Mouse (Mus musculus) embryonic facial prominence, embryonic 11.5 days (tissue): ENCODE results near the gene Olfr576. TPM values are rescaled to one million over a fixed set of nuclear protein-coding genes. Genes with fewer than 3 reads are reported as not detected.

Source experiments
- ATAC-seq: fragments of 200-750 bp; cut with Nextera tagmentation; replicated peaks from 2 replicates; pipeline ENCODE4 v1.8.0; 2017; ENCODE audit warnings: low read depth; ENCODE audit not compliant: insufficient number of reproducible peaks, low FRiP score, low TSS enrichment
- DNase-seq: peaks from one replicate; pipeline ENCODE4 v3.0.0-alpha.2; 2015; ENCODE audit warnings: low spot score
- H3K27ac ChIP-seq: fragments of 300-500 bp; sonication (generic); replicated peaks from 2 replicates; pipeline ENCODE4 v1.5.1; 2014; ENCODE audit warnings: mild to moderate bottlenecking, low read depth, low read length, control low read depth
- H3K27me3 ChIP-seq: fragments of 300-500 bp; sonication (generic); 2 replicates; pipeline ENCODE4 v1.6.1; 2014; ENCODE audit warnings: mild to moderate bottlenecking, low read length, moderate library complexity, mixed read lengths; ENCODE audit not compliant: control insufficient read depth, insufficient read depth
- H3K36me3 ChIP-seq: fragments of 300-500 bp; sonication (generic); replicated peaks from 2 replicates; pipeline ENCODE4 v1.6.1; 2014; ENCODE audit warnings: low read depth, mild to moderate bottlenecking, low read length, moderate library complexity, mixed read lengths; ENCODE audit not compliant: control insufficient read depth, insufficient read depth
- H3K4me1 ChIP-seq: fragments of 300-500 bp; sonication (generic); 2 replicates; pipeline ENCODE4 v1.6.1; 2014; ENCODE audit warnings: low read length, mixed read lengths; ENCODE audit not compliant: control insufficient read depth, insufficient read depth
- H3K4me2 ChIP-seq: fragments of 300-500 bp; sonication (generic); 2 replicates; pipeline ENCODE4 v1.6.1; 2014; ENCODE audit warnings: low read depth, mild to moderate bottlenecking, control low read depth, low read length, moderate library complexity
- H3K4me3 ChIP-seq: fragments of 300-500 bp; sonication (generic); 2 replicates; pipeline ENCODE4 v1.5.1; 2014; ENCODE audit warnings: low read depth, low read length, control low read depth
- H3K9ac ChIP-seq: fragments of 300-500 bp; sonication (generic); replicated peaks from 2 replicates; pipeline ENCODE4 v1.6.1; 2014; ENCODE audit warnings: mild to moderate bottlenecking, control low read depth, low read length
- H3K9me3 ChIP-seq: fragments of 300-500 bp; sonication (generic); replicated peaks from 2 replicates; pipeline ENCODE4 v1.6.1; 2016; ENCODE audit warnings: mild to moderate bottlenecking, low read length, inconsistent platforms, mixed read lengths; ENCODE audit not compliant: control insufficient read depth
- WGBS: fragments of 180-500 bp; shearing (Covaris S2); extraction: QIAGEN DNeasy Blood & Tissue Kit; methylation state at CpG from one replicate; pipeline ENCODE4 v1.1.7; 2014; 5-methylcytosine and 5-hydroxymethylcytosine counted together
- polyA plus RNA-seq: library from polyadenylated mRNA; unstranded; fragments of >200 nt; fragmentation: Nextera tagmentation; extraction: Ambion mirVana; gene quantifications from 2 replicates; pipeline ENCODE4 v1.2.1, GENCODE M21; 2014

The Olfr576 gene
- not detected in 2 replicates for polyA plus RNA-seq

GRCm38 (mm10) chr7:102962360-102962759 lies at the start of gene Olfr576:
Gene Olfr576 (plus strand): TSS chr7:102962660.
- Histone ChIP-seq H3K9ac (no peak within 1 kb of the TSS), H3K4me2 (no peak within 1 kb of the TSS), H3K27ac (no peak within 1 kb of the TSS), H3K9me3 (no peaks in the 10 kb centered on the region), H3K27me3 (no peaks in the 10 kb centered on the region), H3K4me3 (no peak within 1 kb of the TSS), H3K4me1 (no peaks in the 10 kb centered on the region), H3K36me3 (no peaks in the 10 kb centered on the region)
- ATAC-seq (no peak), DNase-seq (no peak)
- 54% methylated on average over 2 of the region's 2 CpGs for WGBS

GRCm38 (mm10) chr7:102915261-102915660 lies 47.2 kb upstream of the Olfr576 start:
- Histone ChIP-seq H3K27me3 (no peaks in the 10 kb centered on the region), H3K27ac (no peak overlapping the region), H3K4me3 (no peak overlapping the region), H3K36me3 (no peaks in the 10 kb centered on the region), H3K9me3 (no peaks in the 10 kb centered on the region), H3K4me2 (no peak overlapping the region), H3K4me1 (no peaks in the 10 kb centered on the region), H3K9ac (no peak overlapping the region)
- ATAC-seq (no peak), DNase-seq (no peak)
- 45% methylated on average over 1 of the region's 1 CpGs for WGBS

- WGBS = 70% methylated on average over 5 of the region's 5 CpGs
- Histone ChIP-seq H3K9me3 (no peaks in the 10 kb centered on the region), H3K27me3 (no peaks in the 10 kb centered on the region), H3K4me1 (no peaks in the 10 kb centered on the region), H3K4me2 (no peak overlapping the region), H3K9ac (no peak overlapping the region), H3K4me3 (no peak overlapping the region), H3K36me3 (no peaks in the 10 kb centered on the region), H3K27ac (no peak overlapping the region)
- DNase-seq = no peak
- no peak for ATAC-seq
Measured at GRCm38 (mm10) chr7:102916405-102916804, 46.1 kb upstream of the Olfr576 start.

GRCm38 (mm10) chr7:102917032-102917875 lies 45.2 kb upstream of the Olfr576 start, which contains the start of gene Olfr571:
Gene Olfr571 (minus strand): TSS chr7:102917536.
- 66% methylated on average over 4 of the region's 4 CpGs for WGBS
- peak; percentile 67; the same call in 1 of the 2 replicates for ATAC-seq
- no peaks in the 10 kb centered on the region for H3K36me3 ChIP-seq

GRCm38 (mm10) chr7:102919632-102920031 lies 42.8 kb upstream of the Olfr576 start:
- Histone ChIP-seq H3K4me1 (no peaks in the 10 kb centered on the region), H3K27me3 (no peaks in the 10 kb centered on the region), H3K4me2 (no peak overlapping the region), H3K36me3 (no peaks in the 10 kb centered on the region), H3K9me3 (no peaks in the 10 kb centered on the region), H3K27ac (no peak overlapping the region), H3K9ac (no peak overlapping the region), H3K4me3 (no peak overlapping the region)
- WGBS = 9% methylated on average over 1 of the region's 1 CpGs
- ATAC-seq (0 out of 2 replicates have a peak, but pooled peaks have one; percentile 51), DNase-seq (peak; percentile 82)

More at GRCm38 (mm10) chr7:102917032-102917875, 45.2 kb upstream of the Olfr576 start, which contains the start of gene Olfr571:
- DNase-seq = no peak
- Histone ChIP-seq H3K4me3 (no peak within 1 kb of the TSS), H3K9ac (no peak within 1 kb of the TSS), H3K4me1 (no peaks in the 10 kb centered on the region), H3K4me2 (no peak within 1 kb of the TSS), H3K27me3 (no peaks in the 10 kb centered on the region), H3K9me3 (no peaks in the 10 kb centered on the region), H3K27ac (no peak within 1 kb of the TSS)

GRCm38 (mm10) chr7:102924109-102924508 lies 38.4 kb upstream of the Olfr576 start, which contains the start of gene Olfr572:
Gene Olfr572 (plus strand): TSS chr7:102924409.
- H3K36me3 ChIP-seq = no peaks in the 10 kb centered on the region
- H3K4me2 ChIP-seq = no peak within 1 kb of the TSS
- no peak within 1 kb of the TSS for H3K27ac ChIP-seq
- H3K4me1 ChIP-seq = no peaks in the 10 kb centered on the region
- no peak within 1 kb of the TSS for H3K9ac ChIP-seq
- no peaks in the 10 kb centered on the region for H3K9me3 ChIP-seq
- WGBS = 53% methylated on average over 1 of the region's 1 CpGs
- ATAC-seq (no peak), DNase-seq (no peak)
- H3K4me3 ChIP-seq = no peak within 1 kb of the TSS
- H3K27me3 ChIP-seq = no peaks in the 10 kb centered on the region

- Histone ChIP-seq H3K4me3 (no peak overlapping the region), H3K9ac (no peak overlapping the region), H3K4me2 (no peak overlapping the region), H3K36me3 (no peaks in the 10 kb centered on the region), H3K27ac (no peak overlapping the region), H3K4me1 (no peaks in the 10 kb centered on the region), H3K9me3 (no peaks in the 10 kb centered on the region), H3K27me3 (no peaks in the 10 kb centered on the region)
- WGBS = 81% methylated on average over 3 of the region's 3 CpGs
- ATAC-seq (no peak), DNase-seq (no peak)
Measured at GRCm38 (mm10) chr7:102927105-102927504, 35.4 kb upstream of the Olfr576 start.

- no peak within 1 kb of the TSS for H3K9ac ChIP-seq
- no peak for DNase-seq
- H3K4me3 ChIP-seq = no peak within 1 kb of the TSS
- H3K4me2 ChIP-seq = no peak within 1 kb of the TSS
- WGBS = 91% methylated on average over 2 of the region's 2 CpGs
- H3K36me3 ChIP-seq = no peaks in the 10 kb centered on the region
- H3K27ac ChIP-seq = no peak within 1 kb of the TSS
- H3K9me3 ChIP-seq = no peaks in the 10 kb centered on the region
- no peak for ATAC-seq
- no peaks in the 10 kb centered on the region for H3K4me1 ChIP-seq
- no peaks in the 10 kb centered on the region for H3K27me3 ChIP-seq
Measured at GRCm38 (mm10) chr7:102942475-102942874, 20.0 kb upstream of the Olfr576 start, which contains the start of gene Olfr573-ps1. Gene Olfr573-ps1 (minus strand): TSS chr7:102942575.
